Mouse (Mus musculus) heart, embryonic 16.5 days (tissue): Measurements from ENCODE around the gene Prss41. TPM values are rescaled to one million over a fixed set of nuclear protein-coding genes. Genes with fewer than 3 reads are reported as not detected.

ENCODE experiments used
- ATAC-seq: fragments of 200-750 bp; cut with Nextera tagmentation; replicated peaks from 2 replicates; pipeline ENCODE4 v1.8.0; 2017; ENCODE audit warnings: moderate number of reproducible peaks; ENCODE audit not compliant: insufficient read depth, low FRiP score; ENCODE audit errors: extremely low read depth
- H3K27ac ChIP-seq: fragments of 300-500 bp; sonication (generic); 2 replicates; pipeline ENCODE4 v1.5.1; 2014; ENCODE audit warnings: mild to moderate bottlenecking, low read length, control low read depth, moderate library complexity
- H3K27me3 ChIP-seq: fragments of 300-500 bp; sonication (generic); 2 replicates; pipeline ENCODE4 v1.6.1; 2014; ENCODE audit warnings: low read length, mixed read lengths; ENCODE audit not compliant: control insufficient read depth, insufficient read depth
- H3K36me3 ChIP-seq: fragments of 300-500 bp; sonication (generic); 2 replicates; pipeline ENCODE4 v1.6.1; 2014; ENCODE audit not compliant: control insufficient read depth, insufficient read depth
- H3K4me1 ChIP-seq: fragments of 300-500 bp; sonication (generic); 2 replicates; pipeline ENCODE4 v1.6.1; 2014; ENCODE audit warnings: low read length, mixed read lengths; ENCODE audit not compliant: control insufficient read depth, insufficient read depth
- H3K4me2 ChIP-seq: fragments of 300-500 bp; sonication (generic); 2 replicates; pipeline ENCODE4 v1.6.1; 2014; ENCODE audit warnings: low read depth, mild to moderate bottlenecking, control low read depth, low read length
- H3K4me3 ChIP-seq: fragments of 300-500 bp; sonication (generic); 2 replicates; pipeline ENCODE4 v1.5.1; 2014; ENCODE audit warnings: mild to moderate bottlenecking, control low read depth, low read length
- H3K9ac ChIP-seq: fragments of 300-500 bp; sonication (generic); 2 replicates; pipeline ENCODE4 v1.6.1; 2014; ENCODE audit warnings: low read length, control low read depth
- H3K9me3 ChIP-seq: fragments of 300-500 bp; sonication (generic); replicated peaks from 2 replicates; pipeline ENCODE4 v1.6.1; 2016; ENCODE audit warnings: low read length; ENCODE audit not compliant: control insufficient read depth
- WGBS: fragments of 180-500 bp; shearing (Covaris S2); extraction: QIAGEN DNeasy Blood & Tissue Kit; methylation state at CpG from one replicate; pipeline ENCODE4 v1.1.7; 2014; 5-methylcytosine and 5-hydroxymethylcytosine counted together
- polyA plus RNA-seq: library from polyadenylated mRNA; unstranded; fragments of >200 nt; fragmentation: Nextera tagmentation; extraction: Ambion mirVana; gene quantifications from 2 replicates; pipeline ENCODE4 v1.2.1, GENCODE M21; 2015

The Prss41 gene
- polyA plus RNA-seq, 1 experiment from 2014 or later, result 0.22 TPM

DNA sequence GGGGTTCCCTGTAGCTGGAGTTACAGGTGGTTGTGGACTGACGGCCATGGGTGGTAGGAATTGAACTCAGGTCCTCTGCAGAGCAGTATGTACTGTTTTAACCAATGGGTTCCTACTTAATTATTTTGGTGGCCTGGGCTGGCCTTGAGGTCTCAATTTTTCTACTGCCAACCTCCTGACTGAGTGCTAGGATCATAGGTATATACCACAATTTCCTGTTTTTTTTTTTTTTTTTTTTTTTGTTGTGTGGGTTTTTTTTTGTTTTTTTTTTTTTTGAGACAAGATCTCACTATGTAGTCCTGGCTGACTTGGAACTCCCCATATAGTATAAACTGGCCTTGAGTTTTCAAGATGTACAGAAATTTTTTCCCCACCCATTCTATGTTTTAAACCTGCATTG, 12.8 kb downstream of the Prss41 start:
- ATAC-seq, result no peak
- 91% methylated on average over 1 of the region's 1 CpGs for WGBS
- H3K27me3 ChIP-seq, result peaks cover 27% of the 10 kb centered on the region

DNA sequence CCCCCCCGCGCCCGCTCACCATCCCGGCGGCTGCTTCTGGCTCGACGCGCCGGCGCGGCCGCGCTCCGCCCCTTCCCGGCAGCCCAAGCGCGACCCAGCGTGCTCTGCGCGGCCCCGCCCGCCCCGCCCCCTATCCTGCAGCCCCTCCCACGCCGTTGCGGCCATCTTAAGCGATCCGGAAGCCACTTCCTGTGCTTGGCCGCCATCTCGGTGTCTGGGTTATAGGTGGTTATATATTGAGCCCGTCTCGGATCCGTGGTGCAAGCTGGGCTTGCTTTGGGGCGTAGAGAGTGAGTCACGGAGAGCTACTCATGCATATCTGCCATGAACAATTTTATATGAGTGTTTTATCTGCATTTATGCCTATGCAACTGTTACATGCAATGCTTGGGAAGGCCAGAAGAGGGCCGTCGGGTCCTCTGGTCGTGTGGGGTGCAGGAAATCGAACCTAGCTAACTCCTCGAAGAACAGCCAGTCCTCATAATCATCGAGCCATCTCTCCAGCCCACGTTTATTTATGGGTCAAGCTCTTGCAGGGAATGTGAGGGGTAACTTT, 14.8 kb downstream of the Prss41 start, which contains the start of gene Elob:
TSS of gene Elob (minus strand) at position 73 of the 556 bp plus-strand sequence.
- peak within 1 kb of the TSS; percentile 94 for H3K9ac ChIP-seq
- H3K9me3 ChIP-seq, result peaks cover 5% of the 10 kb centered on the region; the same call in 1 of the 2 replicates
- H3K4me3 ChIP-seq, result peak within 1 kb of the TSS; percentile 95
- H3K4me2 ChIP-seq, result peak within 1 kb of the TSS; percentile 92
- H3K4me1 ChIP-seq, result peaks cover 12% of the 10 kb centered on the region
- H3K27ac ChIP-seq, result peak within 1 kb of the TSS; percentile 96
- 1% methylated on average over 32 of the region's 42 CpGs for WGBS
- peaks cover 24% of the 10 kb centered on the region for H3K27me3 ChIP-seq
- peaks cover 24% of the 10 kb centered on the region for H3K36me3 ChIP-seq
- ATAC-seq, result peak; percentile 94

More for the DNA sequence above, 12.8 kb downstream of the Prss41 start:
- H3K36me3 ChIP-seq, result peaks cover 11% of the 10 kb centered on the region
- no peak overlapping the region for H3K27ac ChIP-seq
- H3K4me2 ChIP-seq, result no peak overlapping the region
- peaks cover 12% of the 10 kb centered on the region for H3K4me1 ChIP-seq
- peaks cover 5% of the 10 kb centered on the region; the same call in 1 of the 2 replicates for H3K9me3 ChIP-seq
- H3K9ac ChIP-seq, result no peak overlapping the region
- H3K4me3 ChIP-seq, result no peak overlapping the region

DNA sequence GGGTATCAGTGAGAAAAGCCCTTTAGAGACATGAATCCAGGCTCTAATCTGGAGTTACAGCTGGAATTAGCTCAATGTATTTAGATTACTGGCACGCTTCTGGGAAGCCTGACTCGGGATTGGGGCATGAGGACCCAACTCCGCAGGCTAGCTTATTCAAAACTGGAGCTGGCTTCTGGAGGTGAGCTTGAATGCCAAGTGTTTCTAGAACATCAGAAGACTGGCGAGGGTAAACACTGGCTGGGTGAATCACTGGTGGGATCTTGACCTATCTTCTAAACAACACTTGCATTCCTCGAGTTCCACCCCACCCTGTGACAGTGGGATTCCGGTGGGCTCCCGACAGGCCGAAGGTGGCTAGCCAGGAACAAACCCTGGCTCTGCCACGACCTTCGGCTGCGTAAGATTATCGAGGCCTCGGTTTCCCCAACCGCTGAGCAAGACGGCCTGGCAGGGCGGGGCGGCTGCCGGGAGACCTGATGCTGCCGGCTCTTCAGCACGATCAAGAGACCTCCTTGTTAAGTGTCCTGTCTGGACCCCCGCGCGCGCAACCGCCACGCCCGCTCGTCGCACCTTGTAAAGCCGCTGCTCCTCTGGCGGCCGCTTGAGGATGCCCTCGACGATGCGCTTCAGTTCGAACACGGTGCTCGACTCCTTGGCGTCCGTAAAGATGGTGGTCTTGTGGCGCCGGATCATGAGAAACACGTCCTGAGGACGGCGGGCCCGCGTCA, 15.5 kb downstream of the Prss41 start:
- Histone ChIP-seq H3K36me3 (peaks cover 31% of the 10 kb centered on the region), H3K4me2 (peak overlapping the region; percentile 92), H3K4me1 (peaks cover 12% of the 10 kb centered on the region), H3K9ac (peak overlapping the region; percentile 94), H3K4me3 (peak overlapping the region; percentile 95), H3K27me3 (peaks cover 17% of the 10 kb centered on the region), H3K9me3 (peaks cover 5% of the 10 kb centered on the region; the same call in 1 of the 2 replicates), H3K27ac (peak overlapping the region; percentile 83)
- WGBS, result under 1% methylated on average over 47 of the region's 47 CpGs
- ATAC-seq, result peak; percentile 72

DNA sequence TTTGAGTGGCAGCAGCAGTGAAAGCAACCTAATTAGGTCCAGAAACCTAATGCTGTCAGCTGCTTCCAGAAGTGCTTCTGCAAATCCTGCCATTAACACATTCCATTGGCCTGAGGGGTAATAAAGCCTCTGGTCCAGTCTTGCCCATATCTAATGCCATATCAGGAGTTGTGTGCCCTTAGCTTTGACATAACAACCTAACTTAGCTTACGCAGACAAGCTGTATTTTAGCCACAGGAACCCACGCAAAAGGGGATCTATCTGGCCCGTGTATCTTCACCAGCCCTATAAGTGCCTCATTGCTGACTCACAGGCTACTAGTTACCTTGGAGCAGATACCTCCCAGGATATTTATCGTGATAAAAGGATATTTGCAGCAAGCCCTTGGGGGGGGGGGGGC, 18.4 kb downstream of the Prss41 start:
- no peak for ATAC-seq
- 0 out of 2 replicates have a peak, but pooled peaks cover 2% of the 10 kb centered on the region for H3K27me3 ChIP-seq
- H3K4me3 ChIP-seq, result no peak overlapping the region
- no peak overlapping the region for H3K9ac ChIP-seq
- H3K4me2 ChIP-seq, result no peak overlapping the region
- H3K4me1 ChIP-seq, result peaks cover 12% of the 10 kb centered on the region
- H3K9me3 ChIP-seq, result peaks cover 5% of the 10 kb centered on the region; the same call in 1 of the 2 replicates
- no peak overlapping the region for H3K27ac ChIP-seq
- WGBS, result 83% methylated on average over 4 of the region's 4 CpGs
- peaks cover 53% of the 10 kb centered on the region for H3K36me3 ChIP-seq

DNA sequence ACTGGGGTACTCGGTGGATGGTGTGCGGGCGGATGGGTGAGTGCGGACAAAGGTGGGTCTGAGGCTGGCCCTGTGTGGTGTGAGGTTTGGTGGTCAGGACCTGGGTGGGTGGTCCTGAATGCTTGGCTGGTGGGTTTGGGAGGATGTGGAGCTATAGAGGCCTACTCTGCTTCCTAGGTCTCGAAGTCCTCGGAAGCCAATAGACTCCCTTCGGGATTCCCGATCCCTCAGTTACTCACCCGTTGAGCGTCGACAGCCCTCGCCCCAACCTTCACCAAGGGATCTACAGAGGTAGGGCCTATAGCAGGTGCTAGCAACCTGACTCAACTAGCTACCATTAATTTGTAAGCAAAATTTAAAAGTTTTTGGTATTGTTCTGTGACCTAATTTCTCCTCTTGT, 20.4 kb downstream of the Prss41 start:
- ATAC-seq, result no peak
- 91% methylated on average over 12 of the region's 12 CpGs for WGBS

DNA sequence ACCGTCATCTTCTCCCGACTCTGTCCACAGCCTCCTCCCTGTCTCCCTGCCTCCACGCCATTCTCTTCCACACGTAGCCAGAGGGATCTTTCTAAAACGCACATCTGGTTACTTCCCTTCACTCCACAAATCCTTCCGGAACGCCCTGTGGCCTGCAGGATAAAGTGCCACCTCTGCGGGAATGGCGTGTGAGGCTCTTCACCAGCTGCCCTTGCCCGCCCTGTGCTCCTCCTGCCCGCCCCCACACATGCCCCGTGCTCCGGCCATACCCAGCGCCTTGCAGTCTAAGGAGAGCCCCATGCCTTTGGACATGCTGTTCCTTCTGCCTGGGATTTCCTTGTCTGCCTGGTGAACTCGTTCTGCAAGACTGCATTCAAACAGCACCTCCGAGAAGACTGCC, 21.0 kb downstream of the Prss41 start:
- H3K27me3 ChIP-seq, result no peaks in the 10 kb centered on the region
- 78% methylated on average over 16 of the region's 16 CpGs for WGBS
- no peak overlapping the region for H3K9ac ChIP-seq
- H3K4me2 ChIP-seq, result no peak overlapping the region
- H3K9me3 ChIP-seq, result peaks cover 17% of the 10 kb centered on the region
- H3K4me3 ChIP-seq, result no peak overlapping the region
- H3K27ac ChIP-seq, result no peak overlapping the region
- ATAC-seq, result no peak
- peaks cover 79% of the 10 kb centered on the region for H3K36me3 ChIP-seq
- H3K4me1 ChIP-seq, result peaks cover 9% of the 10 kb centered on the region

More for the DNA sequence above, 20.4 kb downstream of the Prss41 start:
- peaks cover 73% of the 10 kb centered on the region for H3K36me3 ChIP-seq
- H3K9ac ChIP-seq, result no peak overlapping the region
- peaks cover 15% of the 10 kb centered on the region for H3K9me3 ChIP-seq
- H3K4me1 ChIP-seq, result peaks cover 12% of the 10 kb centered on the region
- no peak overlapping the region for H3K4me2 ChIP-seq
- H3K4me3 ChIP-seq, result no peak overlapping the region
- no peaks in the 10 kb centered on the region for H3K27me3 ChIP-seq
- no peak overlapping the region for H3K27ac ChIP-seq

DNA sequence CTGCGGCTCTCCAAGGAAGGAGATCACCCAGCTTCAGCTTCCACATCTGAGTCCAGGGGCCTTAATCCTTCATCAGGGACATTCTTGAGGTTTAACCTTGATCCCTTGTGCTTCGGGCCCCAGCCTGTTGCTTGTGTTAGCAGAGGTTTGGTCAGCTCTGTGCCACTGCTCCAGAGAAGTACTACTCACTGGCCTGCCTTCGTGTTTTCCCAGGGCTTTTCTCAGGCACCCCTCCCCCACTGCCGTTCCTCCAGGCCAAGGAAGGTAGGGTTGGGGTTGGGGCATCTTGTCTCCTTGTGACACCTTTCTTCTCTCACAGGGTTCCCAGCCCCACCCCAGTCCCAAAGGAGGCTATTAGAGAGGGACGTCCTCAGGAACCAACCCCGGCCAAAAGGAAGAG, 21.9 kb downstream of the Prss41 start:
- no peaks in the 10 kb centered on the region for H3K27me3 ChIP-seq
- peaks cover 86% of the 10 kb centered on the region for H3K36me3 ChIP-seq
- no peak overlapping the region for H3K4me3 ChIP-seq
- no peak overlapping the region for H3K27ac ChIP-seq
- peaks cover under 1% of the 10 kb centered on the region for H3K4me1 ChIP-seq
- no peak for ATAC-seq
- H3K9me3 ChIP-seq, result peaks cover 17% of the 10 kb centered on the region
- no peak overlapping the region for H3K9ac ChIP-seq
- 61% methylated on average over 4 of the region's 6 CpGs for WGBS
- no peak overlapping the region for H3K4me2 ChIP-seq

DNA sequence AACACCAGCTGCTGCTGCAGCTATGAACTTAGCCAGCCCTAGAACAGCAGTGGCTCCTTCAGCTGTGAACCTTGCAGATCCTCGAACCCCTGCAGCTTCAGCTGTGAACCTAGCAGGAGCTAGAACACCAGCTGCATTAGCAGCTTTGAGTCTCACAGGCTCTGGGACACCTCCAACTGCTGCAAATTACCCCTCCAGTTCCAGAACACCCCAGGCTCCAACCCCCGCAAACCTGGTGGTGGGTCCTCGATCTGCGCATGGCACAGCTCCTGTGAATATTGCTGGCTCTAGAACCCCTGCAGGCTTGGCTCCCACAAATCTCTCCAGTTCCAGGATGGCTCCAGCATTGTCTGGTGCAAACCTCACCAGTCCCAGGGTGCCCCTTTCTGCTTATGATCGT, 23.2 kb downstream of the Prss41 start:
- no peak for ATAC-seq
- Histone ChIP-seq H3K27ac (no peak overlapping the region), H3K4me3 (no peak overlapping the region), H3K36me3 (peaks cover 86% of the 10 kb centered on the region), H3K4me1 (no peaks in the 10 kb centered on the region), H3K9ac (no peak overlapping the region), H3K4me2 (no peak overlapping the region), H3K27me3 (no peaks in the 10 kb centered on the region), H3K9me3 (peaks cover 19% of the 10 kb centered on the region)
- 95% methylated on average over 5 of the region's 5 CpGs for WGBS

DNA sequence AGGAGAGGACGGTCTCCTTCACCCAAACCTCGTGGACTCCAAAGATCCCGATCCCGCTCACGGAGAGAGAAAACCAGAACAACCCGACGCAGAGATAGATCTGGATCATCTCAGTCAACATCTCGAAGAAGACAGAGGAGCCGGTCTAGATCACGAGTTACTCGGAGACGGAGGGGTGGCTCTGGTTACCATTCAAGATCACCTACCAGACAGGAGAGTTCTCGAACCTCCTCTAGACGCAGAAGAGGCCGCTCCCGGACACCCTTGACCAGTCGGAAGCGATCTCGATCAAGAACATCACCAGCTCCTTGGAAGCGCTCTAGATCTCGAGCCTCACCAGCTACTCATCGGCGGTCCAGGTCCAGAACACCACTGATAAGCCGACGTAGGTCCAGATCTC, 24.7 kb downstream of the Prss41 start:
- no peaks in the 10 kb centered on the region for H3K27me3 ChIP-seq
- no peak overlapping the region for H3K4me3 ChIP-seq
- H3K9me3 ChIP-seq, result peaks cover 25% of the 10 kb centered on the region
- no peak overlapping the region for H3K9ac ChIP-seq
- H3K27ac ChIP-seq, result no peak overlapping the region
- no peak for ATAC-seq
- no peak overlapping the region for H3K4me2 ChIP-seq
- WGBS, result 98% methylated on average over 25 of the region's 25 CpGs
- peaks cover 91% of the 10 kb centered on the region for H3K36me3 ChIP-seq
- no peaks in the 10 kb centered on the region for H3K4me1 ChIP-seq
